8 mouse cellular contexts compared by ENCODE assay signal in the genomic region with DNA sequence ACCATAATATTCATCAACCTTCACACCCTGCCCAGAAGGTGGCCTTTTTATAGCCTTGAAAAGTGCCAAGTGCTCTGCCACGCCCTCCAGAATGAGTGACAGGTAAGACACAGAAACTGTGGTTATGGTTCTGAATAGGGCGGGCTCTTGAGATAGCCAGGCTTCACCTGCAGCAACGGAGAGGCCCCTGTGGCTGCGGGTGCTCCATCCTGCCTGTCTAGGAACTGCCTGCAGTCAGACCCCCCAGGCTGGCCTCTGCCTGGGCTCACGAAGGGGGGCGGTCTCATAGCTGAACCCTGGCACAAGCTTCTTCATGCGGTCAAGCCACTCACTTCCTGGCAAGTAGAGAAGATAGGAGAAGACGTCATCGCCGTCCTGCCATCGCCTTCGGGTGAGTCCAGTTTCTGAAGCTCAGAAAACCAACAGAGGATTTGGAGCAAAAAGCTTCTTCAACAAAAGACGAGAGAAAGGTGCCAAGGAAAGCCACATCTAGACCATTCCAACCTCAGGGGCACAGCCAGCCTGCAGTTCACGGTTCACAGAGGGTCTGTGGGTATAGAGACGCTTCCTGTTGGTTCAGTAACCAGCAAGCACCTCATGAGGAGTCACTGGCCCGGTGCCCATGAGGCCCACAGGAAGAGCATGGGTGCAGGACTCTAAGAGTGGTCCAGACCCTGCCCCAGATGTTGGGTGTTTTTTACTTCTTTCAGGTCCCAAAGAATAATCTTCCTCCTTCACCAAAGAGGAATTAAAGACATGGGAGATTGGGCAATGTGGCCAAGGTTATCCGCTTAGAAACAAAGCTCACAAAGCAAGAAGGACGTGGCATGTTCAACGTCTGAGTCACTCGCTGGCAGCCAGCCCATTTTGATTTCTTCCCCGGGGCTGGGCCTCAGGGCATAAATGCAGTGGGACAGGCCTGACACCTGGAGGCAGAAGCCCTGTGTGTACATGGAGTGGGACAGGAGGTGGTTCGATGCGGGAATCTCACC. TPM values are rescaled to one million over a fixed set of nuclear protein-coding genes. Genes with fewer than 3 reads are reported as not detected.
A peak's percentile ranks its signal among the peaks of the same experiment; 100 is the strongest.
DNase-seq lines count a peak whose midpoint lies in the region; ATAC-seq and TF ChIP-seq lines count a peak whose summit lies in the region.

No protein-coding gene starts in this region.

- no peaks in the 10 kb centered on the region for H3K27me3 ChIP-seq in cerebellum, adult 2 months (ENCODE audit: control insufficient read depth, insufficient read depth, low read length)
- no peaks in the 10 kb centered on the region for H3K27me3 ChIP-seq in heart, adult 2 months (ENCODE audit: control insufficient read depth, insufficient read depth, low read length)
- H3K27me3 ChIP-seq in liver, embryonic 16.5 days (ENCODE audit: control insufficient read depth, insufficient read depth, low read depth, low read length) = no peaks in the 10 kb centered on the region; the same call in 1 of the 2 replicates

- H3K79me2 ChIP-seq in heart, adult 2 months (replicated peaks; ENCODE audit: control insufficient read depth, insufficient read depth, low read length) = no peaks in the 10 kb centered on the region

- peak; percentile 99 for TF ChIP-seq EP300 in heart, adult 2 months (IDR thresholded peaks at IDR 0.05; ENCODE audit: insufficient read depth, low read depth, low read length)

- no peaks in the 10 kb centered on the region for H3K9me3 ChIP-seq in liver, embryonic 16.5 days (replicated peaks; ENCODE audit: control insufficient read depth, low read length)

- peak overlapping the region; percentile 61 for H3K9ac ChIP-seq in heart, adult 2 months (ENCODE audit: low read depth, low read length)
- H3K9ac ChIP-seq in liver, embryonic 16.5 days (ENCODE audit: low read depth, low read length) = 0 out of 2 replicates have a peak overlapping the region, but pooled peaks have one; percentile 2

- WGBS in cerebellum, adult 2 months = 62% methylated on average over 23 of the region's 23 CpGs
- WGBS in heart, adult 2 months = 18% methylated on average over 23 of the region's 23 CpGs
- 14% methylated on average over 23 of the region's 23 CpGs for WGBS in liver, embryonic 16.5 days (ENCODE audit: insufficient replicate concordance)

- intact Hi-C loops in heart, adult 2 months (cut with DNase I) = loop anchor here (1.0 to 2.0 kb wide), 3 partner anchors 94 to 208 kb away; a partner anchor contains a TSS

- ATAC-seq in liver, embryonic 16.5 days (ENCODE audit: low read depth) = peak; percentile 67

- no peak; the same call in 1 of the 2 replicates for TF ChIP-seq CTCF in cerebellum, adult 2 months (IDR thresholded peaks at IDR 0.05; ENCODE audit: borderline replicate concordance, insufficient read depth, low read depth, low read length)
- TF ChIP-seq CTCF in heart, adult 2 months (IDR thresholded peaks at IDR 0.05) = no peak; the same call in 1 of the 2 replicates

- no peak for TF ChIP-seq POLR2A in cerebellum, adult 2 months (IDR thresholded peaks at IDR 0.05; ENCODE audit: borderline replicate concordance, insufficient read depth, low read length)
- TF ChIP-seq POLR2A in heart, adult 2 months (IDR thresholded peaks at IDR 0.05; ENCODE audit: insufficient read depth, low read depth, low read length) = 0 out of 2 replicates have a peak, but pooled peaks have one; percentile 16

- H3K36me3 ChIP-seq in heart, adult 2 months (ENCODE audit: control insufficient read depth, insufficient read depth, low read length) = peaks cover 9% of the 10 kb centered on the region; the same call in 1 of the 2 replicates
- no peaks in the 10 kb centered on the region for H3K36me3 ChIP-seq in liver, embryonic 16.5 days (ENCODE audit: control insufficient read depth, insufficient read depth)

- H3K27ac ChIP-seq in cerebellum, adult 2 months (ENCODE audit: insufficient read depth, low read length) = no peak overlapping the region
- peak overlapping the region; percentile 92 for H3K27ac ChIP-seq in heart, adult 2 months
- H3K27ac ChIP-seq in liver, embryonic 16.5 days (ENCODE audit: low read length) = peak overlapping the region; percentile 71

- H3K4me3 ChIP-seq in cerebellum, adult 2 months (replicated peaks; ENCODE audit: insufficient read depth, low read depth, low read length) = no peak overlapping the region
- no peak overlapping the region for H3K4me3 ChIP-seq in heart, adult 2 months
- 0 out of 2 replicates have a peak overlapping the region, but pooled peaks have one; percentile 10 for H3K4me3 ChIP-seq in liver, embryonic 16.5 days (ENCODE audit: low read depth, low read length)

- peaks cover 7% of the 10 kb centered on the region for H3K4me1 ChIP-seq in cerebellum, adult 2 months (ENCODE audit: control insufficient read depth, insufficient read depth, low read length)
- peaks cover 43% of the 10 kb centered on the region for H3K4me1 ChIP-seq in heart, adult 2 months (ENCODE audit: control insufficient read depth, insufficient read depth, low read length)
- H3K4me1 ChIP-seq in liver, embryonic 16.5 days (ENCODE audit: control insufficient read depth, low read depth, low read length) = peaks cover 23% of the 10 kb centered on the region

- DNase-seq in right cerebral cortex, adult 18-20 months = peak; percentile 52
- no peak for DNase-seq in right cerebral cortex, postnatal 36 days (ENCODE audit: low spot score in 2 of 2)
- DNase-seq in cerebellum, adult 2 months = peak; percentile 33 to 49
- DNase-seq in heart, adult 2 months = peak; percentile 92 to 94
- peak; percentile 89 for DNase-seq in kidney, postnatal 14 days
- peak; percentile 69 to 77 for DNase-seq in right cerebral cortex, postnatal 10 days (ENCODE audit: low spot score in 2 of 2)
- DNase-seq in urinary bladder, postnatal 10 days (ENCODE audit: low spot score) = peak; percentile 84

- H3K4me2 ChIP-seq in liver, embryonic 16.5 days (ENCODE audit: low read depth, low read length) = peak overlapping the region; percentile 42

RNA-seq across cellular contexts. Expression of a gene that starts 24.2 kb away (rescaled TPM):
- polyA plus RNA-seq in cerebellum, adult 2 months (2012; rRNA removed) = 0.52 TPM in 1 of 2 replicates, not detected in the other
- total RNA-seq in heart, adult 2 months (2021) = under 1 TPM in 1 of 2 experiments, not detected in 1; 0.31 TPM
- 0.35 TPM in 1 of 2 replicates, not detected in the other for polyA plus RNA-seq in heart, adult 2 months (2012; rRNA removed)
- polyA plus RNA-seq in liver, embryonic 16.5 days (2015; fragmentation: Nextera tagmentation; extraction: Ambion mirVana) = not detected in 2 replicates

RNA-seq across cellular contexts. Expression of a gene that starts 24.2 kb away (rescaled TPM):
- 0.43 and 0.52 TPM in 2 replicates for polyA plus RNA-seq in cerebellum, adult 2 months (2012; rRNA removed)
- total RNA-seq in heart, adult 2 months (2021) = not detected
- 0.37 and 0.94 TPM in 2 replicates for polyA plus RNA-seq in heart, adult 2 months (2012; rRNA removed)
- 0.48 and 0.77 TPM in 2 replicates for polyA plus RNA-seq in liver, embryonic 16.5 days (2015; fragmentation: Nextera tagmentation; extraction: Ambion mirVana)

RNA-seq across cellular contexts. Expression of a gene that starts 37.6 kb away (rescaled TPM):
- polyA plus RNA-seq in cerebellum, adult 2 months (2012; rRNA removed) = 0.40 and 0.72 TPM in 2 replicates
- 1 to 10 TPM in 1 of 2 experiments, under 1 TPM in 1; 0.97 to 2.3 TPM for total RNA-seq in heart, adult 2 months (2021)
- polyA plus RNA-seq in heart, adult 2 months (2012; rRNA removed) = 0.72 and 0.76 TPM in 2 replicates
- polyA plus RNA-seq in liver, embryonic 16.5 days (2015; fragmentation: Nextera tagmentation; extraction: Ambion mirVana) = 2.4 and 2.9 TPM in 2 replicates

Comparison
In these comparisons a context has a peak if more than half of its experiments do, and no peak if none do; other contexts are left out.
1. DNase-seq: peak in right cerebral cortex, adult 18-20 months (single experiment), cerebellum, adult 2 months (2 of 2), heart, adult 2 months (2 of 2), kidney, postnatal 14 days (single experiment), right cerebral cortex, postnatal 10 days (2 of 2) and urinary bladder, postnatal 10 days (single experiment); none in right cerebral cortex, postnatal 36 days (0 of 2).